Mouse (Mus musculus) embryonic facial prominence, embryonic 10.5 days (tissue): Measurements from ENCODE around the gene Gm42906. TPM values are rescaled to one million over a fixed set of nuclear protein-coding genes. Genes with fewer than 3 reads are reported as not detected.

Experiments used
- DNase-seq: peaks from one replicate; pipeline ENCODE4 v3.0.0-alpha.2; 2017; ENCODE audit warnings: low spot score
- H3K27ac ChIP-seq: fragments of 300-500 bp; sonication (generic); replicated peaks from 2 replicates; pipeline ENCODE4 v1.5.1; 2016; ENCODE audit warnings: mild to moderate bottlenecking
- H3K27me3 ChIP-seq: fragments of 300-500 bp; sonication (generic); replicated peaks from 2 replicates; pipeline ENCODE4 v1.6.1; 2016; ENCODE audit warnings: low read depth, mild to moderate bottlenecking; ENCODE audit not compliant: poor library complexity, severe bottlenecking
- H3K36me3 ChIP-seq: fragments of 300-500 bp; sonication (generic); replicated peaks from 2 replicates; pipeline ENCODE4 v1.6.1; 2016; ENCODE audit warnings: mild to moderate bottlenecking, moderate library complexity
- H3K4me1 ChIP-seq: fragments of 300-500 bp; sonication (generic); 2 replicates; pipeline ENCODE4 v1.6.1; 2016
- H3K4me3 ChIP-seq: fragments of 300-500 bp; sonication (generic); 2 replicates; pipeline ENCODE4 v1.5.1; 2016; ENCODE audit warnings: mild to moderate bottlenecking, moderate library complexity
- H3K9me3 ChIP-seq: fragments of 300-500 bp; sonication (generic); 2 replicates; pipeline ENCODE4 v1.6.1; 2016; ENCODE audit warnings: mild to moderate bottlenecking
- WGBS: fragments of 180-500 bp; shearing (Covaris S2); methylation state at CpG from one replicate; pipeline ENCODE4 v1.1.7; 2016; 5-methylcytosine and 5-hydroxymethylcytosine counted together
- polyA plus RNA-seq: library from polyadenylated mRNA; unstranded; fragments of >200 nt; fragmentation: Nextera tagmentation; extraction: Ambion mirVana; gene quantifications from 2 replicates; pipeline ENCODE4 v1.2.1, GENCODE M21; 2016

Gene Gm42906
- polyA plus RNA-seq, 1 experiment from 2014 or later = not detected

GRCm38 (mm10) chr5:151022939-151023338 is 405.0 kb downstream of the Gm42906 start:
- Histone ChIP-seq H3K4me3 (no peak overlapping the region), H3K27me3 (no peaks in the 10 kb centered on the region), H3K9me3 (no peaks in the 10 kb centered on the region), H3K36me3 (no peaks in the 10 kb centered on the region), H3K27ac (no peak overlapping the region), H3K4me1 (peaks cover 34% of the 10 kb centered on the region)
- WGBS = 16% methylated on average over 1 of the region's 1 CpGs
- no peak for DNase-seq

GRCm38 (mm10) chr5:151022026-151022425 is 405.9 kb downstream of the Gm42906 start:
- H3K36me3 ChIP-seq = no peaks in the 10 kb centered on the region
- H3K4me1 ChIP-seq = peaks cover 31% of the 10 kb centered on the region
- H3K27me3 ChIP-seq = no peaks in the 10 kb centered on the region
- WGBS = 88% methylated on average over 7 of the region's 7 CpGs
- no peak overlapping the region for H3K27ac ChIP-seq
- DNase-seq = no peak
- no peaks in the 10 kb centered on the region for H3K9me3 ChIP-seq
- no peak overlapping the region for H3K4me3 ChIP-seq

GRCm38 (mm10) chr5:151020831-151021230 is 407.1 kb downstream of the Gm42906 start:
- no peak overlapping the region; the same call in 1 of the 2 replicates for H3K27ac ChIP-seq
- H3K9me3 ChIP-seq = no peaks in the 10 kb centered on the region
- peaks cover 24% of the 10 kb centered on the region for H3K4me1 ChIP-seq
- no peak overlapping the region for H3K4me3 ChIP-seq
- H3K27me3 ChIP-seq = no peaks in the 10 kb centered on the region
- H3K36me3 ChIP-seq = no peaks in the 10 kb centered on the region
- 78% methylated on average over 14 of the region's 14 CpGs for WGBS
- no peak for DNase-seq

- Histone ChIP-seq H3K27ac (no peak overlapping the region; the same call in 1 of the 2 replicates), H3K4me3 (no peak overlapping the region), H3K4me1 (peaks cover 24% of the 10 kb centered on the region), H3K27me3 (no peaks in the 10 kb centered on the region), H3K36me3 (no peaks in the 10 kb centered on the region), H3K9me3 (no peaks in the 10 kb centered on the region; the same call in 1 of the 2 replicates)
- DNase-seq = no peak
- 80% methylated on average over 13 of the region's 13 CpGs for WGBS
These were observed 407.7 kb downstream of the Gm42906 start for GRCm38 (mm10) chr5:151020031-151020820.

- WGBS = 79% methylated on average over 5 of the region's 5 CpGs
- no peaks in the 10 kb centered on the region for H3K36me3 ChIP-seq
- H3K9me3 ChIP-seq = peaks cover 10% of the 10 kb centered on the region; the same call in 1 of the 2 replicates
- H3K27me3 ChIP-seq = no peaks in the 10 kb centered on the region
- H3K4me3 ChIP-seq = no peak overlapping the region
- DNase-seq = no peak
- peak overlapping the region; percentile 12; the same call in 1 of the 2 replicates for H3K27ac ChIP-seq
- H3K4me1 ChIP-seq = peaks cover 23% of the 10 kb centered on the region
These were observed 409.0 kb downstream of the Gm42906 start for GRCm38 (mm10) chr5:151018959-151019358.

GRCm38 (mm10) chr5:151018450-151018849 is 409.5 kb downstream of the Gm42906 start:
- Histone ChIP-seq H3K36me3 (no peaks in the 10 kb centered on the region), H3K4me1 (peaks cover 18% of the 10 kb centered on the region), H3K4me3 (no peak overlapping the region), H3K27me3 (no peaks in the 10 kb centered on the region), H3K27ac (peak overlapping the region; percentile 12), H3K9me3 (peaks cover 10% of the 10 kb centered on the region; the same call in 1 of the 2 replicates)
- DNase-seq = no peak
- WGBS = 76% methylated on average over 5 of the region's 5 CpGs

Other genes with a start within 250 kb of the Gm42906 start
- gene Stard13, start 194.3 kb downstream of the Gm42906 start, polyA plus RNA-seq = 4.2 and 4.6 TPM in 2 replicates
- 0.14 TPM in 1 of 2 replicates, not detected in the other for gene Vmn2r18, start 177.9 kb upstream of the Gm42906 start, polyA plus RNA-seq
- gene Rfc3, start 223.1 kb upstream of the Gm42906 start, polyA plus RNA-seq = 153 and 157 TPM in 2 replicates